ENCODE assay signal across 8 mouse cellular contexts in genomic region chr2:26408515-26409356, GRCm38 (mm10). TPM values are rescaled to one million over a fixed set of nuclear protein-coding genes. Genes with fewer than 3 reads are reported as not detected.
A peak's percentile ranks its signal among the peaks of the same experiment; 100 is the strongest.
DNase-seq lines count a peak whose midpoint lies in the region; ATAC-seq and TF ChIP-seq lines count a peak whose summit lies in the region.

Gene Inpp5e (minus strand): TSS chr2:26409203.

- TF ChIP-seq CTCF in G1E (IDR thresholded peaks at IDR 0.05; ENCODE audit: low read depth, low read length), result peak; percentile 81
- peak; percentile 99 for TF ChIP-seq CTCF in forebrain, postnatal 0 days (IDR thresholded peaks at IDR 0.05; ENCODE audit: low read depth)

- peak within 1 kb of the TSS; percentile 85 for H3K9ac ChIP-seq in forebrain, postnatal 0 days
- peak within 1 kb of the TSS; percentile 79 for H3K9ac ChIP-seq in lung, embryonic 15.5 days

- H3K9me3 ChIP-seq in G1E (replicated peaks), result no peaks in the 10 kb centered on the region
- no peaks in the 10 kb centered on the region for H3K9me3 ChIP-seq in forebrain, postnatal 0 days (ENCODE audit: low read length)
- no peaks in the 10 kb centered on the region for H3K9me3 ChIP-seq in lung, embryonic 15.5 days

- peak within 1 kb of the TSS; percentile 77 for H3K4me2 ChIP-seq in forebrain, postnatal 0 days (ENCODE audit: low read depth)
- peak within 1 kb of the TSS; percentile 79 for H3K4me2 ChIP-seq in lung, embryonic 15.5 days

- peak; percentile 61 for ATAC-seq in G1E (ENCODE audit: extremely low read depth, insufficient number of reproducible peaks, low FRiP score, poor library complexity, severe bottlenecking)
- peak; percentile 97 for ATAC-seq in forebrain, postnatal 0 days
- ATAC-seq in lung, embryonic 15.5 days (ENCODE audit: borderline replicate concordance, extremely low read depth, low FRiP score, low TSS enrichment), result peak; percentile 95

- peak; percentile 91 for DNase-seq in G1E (ENCODE audit: low spot score)
- DNase-seq in cerebellum, adult 18-20 months, result peak; percentile 96 to 100
- DNase-seq in forebrain, postnatal 0 days, result peak; percentile 95
- peak; percentile 99 for DNase-seq in heart, postnatal 4 days
- DNase-seq in layer of hippocampus, adult 8-10 months (ENCODE audit: low spot score in 2 of 2), result peak; percentile 89 to 97
- peak; percentile 91 for DNase-seq in ovary, adult 18-20 months (ENCODE audit: low spot score)
- peak; percentile 89 for DNase-seq in thymus, postnatal 0 days (ENCODE audit: low spot score)

- no peaks in the 10 kb centered on the region for H3K27me3 ChIP-seq in G1E (ENCODE audit: insufficient read depth, low read length)
- no peaks in the 10 kb centered on the region for H3K27me3 ChIP-seq in forebrain, postnatal 0 days (ENCODE audit: insufficient read depth, low read length)
- no peaks in the 10 kb centered on the region for H3K27me3 ChIP-seq in lung, embryonic 15.5 days

- peaks cover 42% of the 10 kb centered on the region for H3K4me1 ChIP-seq in G1E (ENCODE audit: insufficient read depth, low read depth, low read length)
- H3K4me1 ChIP-seq in forebrain, postnatal 0 days (ENCODE audit: insufficient read depth), result peaks cover 29% of the 10 kb centered on the region
- peaks cover 31% of the 10 kb centered on the region for H3K4me1 ChIP-seq in lung, embryonic 15.5 days

- peak within 1 kb of the TSS; percentile 84 for H3K4me3 ChIP-seq in G1E (ENCODE audit: low read depth, low read length)
- peak within 1 kb of the TSS; percentile 93 for H3K4me3 ChIP-seq in forebrain, postnatal 0 days (ENCODE audit: low read depth, low read length)
- H3K4me3 ChIP-seq in lung, embryonic 15.5 days, result peak within 1 kb of the TSS; percentile 66

- peaks cover 84% of the 10 kb centered on the region for H3K36me3 ChIP-seq in G1E (replicated peaks)
- peaks cover 30% of the 10 kb centered on the region for H3K36me3 ChIP-seq in forebrain, postnatal 0 days (ENCODE audit: insufficient read depth)
- peaks cover 39% of the 10 kb centered on the region; the same call in 1 of the 2 replicates for H3K36me3 ChIP-seq in lung, embryonic 15.5 days

- peak within 1 kb of the TSS; percentile 76 for H3K27ac ChIP-seq in forebrain, postnatal 0 days (ENCODE audit: low read depth, low read length)
- peak within 1 kb of the TSS; percentile 68 for H3K27ac ChIP-seq in lung, embryonic 15.5 days

- WGBS in forebrain, postnatal 0 days, result 1% methylated on average over 57 of the region's 57 CpGs
- under 1% methylated on average over 56 of the region's 57 CpGs for WGBS in lung, embryonic 15.5 days

RNA-seq across cellular contexts. Expression of gene Inpp5e, which starts in this region (rescaled TPM):
- total RNA-seq in G1E (2014; fragmentation: Nextera tagmentation), result 19.7 and 23.0 TPM in 2 replicates
- total RNA-seq in G1E (2017), result 7.6 and 8.2 TPM in 2 replicates
- polyA plus RNA-seq in G1E (2012), result 16.0 and 16.2 TPM in 2 replicates
- 24.1 and 26.6 TPM in 2 replicates for total RNA-seq in forebrain, postnatal 0 days (2014; rRNA removed)
- polyA plus RNA-seq in forebrain, postnatal 0 days (2015; fragmentation: Nextera tagmentation; extraction: Ambion mirVana), result 8.9 and 12.6 TPM in 2 replicates
- 10 to 100 TPM; 13.4 to 14.3 TPM for total RNA-seq in heart, postnatal 4 days (2021)
- 10 to 100 TPM; 23.9 to 27.9 (median 25.8) TPM for total RNA-seq in layer of hippocampus, adult 8-10 months (2022)
- polyA plus RNA-seq in lung, embryonic 15.5 days (2015; fragmentation: Nextera tagmentation; extraction: Ambion mirVana), result 17.3 and 20.3 TPM in 2 replicates
- 13.9 and 14.1 TPM in 2 replicates for polyA plus RNA-seq in thymus, postnatal 0 days (2015; fragmentation: Nextera tagmentation; extraction: Ambion mirVana)

Comparison
In these comparisons a context has a peak if more than half of its experiments do, and no peak if none do; other contexts are left out.
1. Peak in every context shown above with its lines: DNase-seq, ATAC-seq, H3K4me3 ChIP-seq and H3K27ac ChIP-seq.